8 mouse cellular contexts compared by ENCODE assay signal in genomic region chr9:88547851-88548613, GRCm38 (mm10). TPM values are rescaled to one million over a fixed set of nuclear protein-coding genes. Genes with fewer than 3 reads are reported as not detected.
DNase-seq lines count a peak whose midpoint lies in the region; ATAC-seq and TF ChIP-seq lines count a peak whose summit lies in the region.

Zfp949 (plus strand) TSS chr9:88548020.

- peaks cover 24% of the 10 kb centered on the region for H3K4me1 ChIP-seq in hindbrain, embryonic 10.5 days (replicated peaks)
- H3K4me1 ChIP-seq in lung, embryonic 15.5 days, result peaks cover 14% of the 10 kb centered on the region
- peaks cover 14% of the 10 kb centered on the region for H3K4me1 ChIP-seq in thymus, adult 2 months (replicated peaks; ENCODE audit: control insufficient read depth, insufficient read depth, low read length)

- no peaks in the 10 kb centered on the region for H3K9me3 ChIP-seq in hindbrain, embryonic 10.5 days
- H3K9me3 ChIP-seq in lung, embryonic 15.5 days, result no peaks in the 10 kb centered on the region

- peak within 1 kb of the TSS; percentile 85 for H3K27ac ChIP-seq in hindbrain, embryonic 10.5 days
- peak within 1 kb of the TSS; percentile 78 for H3K27ac ChIP-seq in lung, embryonic 15.5 days
- H3K27ac ChIP-seq in thymus, adult 2 months (ENCODE audit: control insufficient read depth, insufficient read depth, low read length), result peak within 1 kb of the TSS; percentile 71

- TF ChIP-seq CTCF in thymus, adult 2 months (IDR thresholded peaks at IDR 0.05; ENCODE audit: borderline replicate concordance, control insufficient read depth, extremely low read depth, insufficient read depth, low read length, poor library complexity), result no peak

- peak within 1 kb of the TSS; percentile 73 for H3K9ac ChIP-seq in lung, embryonic 15.5 days

- under 1% methylated on average over 30 of the region's 30 CpGs for WGBS in hindbrain, embryonic 10.5 days
- under 1% methylated on average over 30 of the region's 30 CpGs for WGBS in lung, embryonic 15.5 days
- under 1% methylated on average over 30 of the region's 30 CpGs for WGBS in thymus, adult 2 months

- no peaks in the 10 kb centered on the region for H3K27me3 ChIP-seq in hindbrain, embryonic 10.5 days (ENCODE audit: insufficient read depth, poor library complexity, severe bottlenecking)
- no peaks in the 10 kb centered on the region for H3K27me3 ChIP-seq in lung, embryonic 15.5 days
- no peaks in the 10 kb centered on the region for H3K27me3 ChIP-seq in thymus, adult 2 months (ENCODE audit: control insufficient read depth, insufficient read depth, low read length)

- ATAC-seq in frontal cortex, adult (ENCODE audit: low TSS enrichment), result peak; percentile 86
- peak; percentile 90 for ATAC-seq in lung, embryonic 15.5 days (ENCODE audit: borderline replicate concordance, extremely low read depth, low FRiP score, low TSS enrichment)

- peak; percentile 64; the same call in 1 of the 2 replicates for TF ChIP-seq POLR2A in thymus, adult 2 months (IDR thresholded peaks at IDR 0.05; ENCODE audit: control insufficient read depth, extremely low read depth, insufficient read depth, low read length, poor library complexity)

- H3K4me2 ChIP-seq in lung, embryonic 15.5 days, result peak within 1 kb of the TSS; percentile 62

- H3K36me3 ChIP-seq in hindbrain, embryonic 10.5 days, result peaks cover 7% of the 10 kb centered on the region
- H3K36me3 ChIP-seq in lung, embryonic 15.5 days, result peaks cover 3% of the 10 kb centered on the region; the same call in 1 of the 2 replicates
- no peaks in the 10 kb centered on the region for H3K36me3 ChIP-seq in thymus, adult 2 months (ENCODE audit: control insufficient read depth, insufficient read depth, low read length)

- peak; percentile 81 for DNase-seq in NIH3T3 (ENCODE audit: low read depth)
- DNase-seq in cerebellum, adult 9-11 months, result peak; percentile 89
- DNase-seq in hindbrain, embryonic 10.5 days (ENCODE audit: low spot score), result peak; percentile 59
- DNase-seq in layer of hippocampus, adult 9-10 months (ENCODE audit: low spot score), result peak; percentile 92
- DNase-seq in ovary, adult 18-20 months (ENCODE audit: low spot score), result peak; percentile 40
- DNase-seq in thymus, adult 2 months, result peak; percentile 80

- H3K4me3 ChIP-seq in hindbrain, embryonic 10.5 days, result peak within 1 kb of the TSS; percentile 74
- H3K4me3 ChIP-seq in lung, embryonic 15.5 days, result peak within 1 kb of the TSS; percentile 92
- H3K4me3 ChIP-seq in thymus, adult 2 months (ENCODE audit: control insufficient read depth, insufficient read depth, low read length), result peak within 1 kb of the TSS; percentile 98

RNA-seq across cellular contexts. Expression of gene Zfp949, which starts in this region (rescaled TPM):
- 7.6 and 9.0 TPM in 2 replicates for polyA plus RNA-seq in hindbrain, embryonic 10.5 days (2016; fragmentation: Nextera tagmentation; extraction: Ambion mirVana)
- 11.1 and 12.0 TPM in 2 replicates for polyA plus RNA-seq in lung, embryonic 15.5 days (2015; fragmentation: Nextera tagmentation; extraction: Ambion mirVana)
- polyA plus RNA-seq in thymus, adult 2 months (2012; rRNA removed), result 6.3 and 8.6 TPM in 2 replicates

Comparison
In these comparisons a context has a peak if more than half of its experiments do, and no peak if none do; other contexts are left out.
1. Peak in every context shown above with its lines: DNase-seq, ATAC-seq, H3K4me3 ChIP-seq and H3K27ac ChIP-seq.
2. DNase-seq: peak in every context shown above with its lines; median percentile 92 in layer of hippocampus, adult 9-10 months; 89 in cerebellum, adult 9-11 months; 81 in NIH3T3; 80 in thymus, adult 2 months; 59 in hindbrain, embryonic 10.5 days; 40 in ovary, adult 18-20 months.